Mouse (Mus musculus) cerebellum, adult 2 months (tissue): Measurements from ENCODE around the gene Ninl.

ENCODE experiments used
- CTCF ChIP-seq: fragments of 200-500 bp; IDR thresholded peaks from 2 replicates; pipeline ENCODE4 v1.5.1; 2011; ENCODE audit warnings: low read depth, mild to moderate bottlenecking, control low read depth, low read length, moderate library complexity, borderline replicate concordance; ENCODE audit not compliant: insufficient read depth
- POLR2A ChIP-seq: fragments of 200-500 bp; IDR thresholded peaks from 2 replicates; pipeline ENCODE4 v1.6.1; 2011; ENCODE audit warnings: low read length, control low read depth, borderline replicate concordance; ENCODE audit not compliant: insufficient read depth

GRCm38 (mm10) chr2:151011273-151011672, 27.9 kb downstream of the Ninl start:
- TF ChIP-seq CTCF (no peak), POLR2A (no peak)
